Mouse (Mus musculus) heart, embryonic 14.5 days (tissue): ENCODE measurements around the gene Mtx1. TPM values are rescaled to one million over a fixed set of nuclear protein-coding genes. Genes with fewer than 3 reads are reported as not detected.
A peak's percentile ranks its signal among the peaks of the same experiment; 100 is the strongest.

Source experiments
- ATAC-seq: fragments of 200-750 bp; cut with Nextera tagmentation; 2 replicates; pipeline ENCODE4 v1.8.0; 2017; ENCODE audit warnings: low read depth, moderate TSS enrichment; ENCODE audit not compliant: insufficient number of reproducible peaks, insufficient read depth, low FRiP score
- H3K27ac ChIP-seq, 2 experiments: fragments of 200-500 bp in 1 of 2; fragments of 300-500 bp in 1 of 2; sonication (generic) in 1 of 2; replicated peaks in 1 of 2; 2 replicates each; pipeline ENCODE4 v1.5.1; 2012 to 2014; ENCODE audit warnings: low read depth in 2 of 2, low read length in 2 of 2, control low read depth in 1 of 2, mild to moderate bottlenecking in 1 of 2, mixed read lengths in 1 of 2; ENCODE audit not compliant: control insufficient read depth in 1 of 2, insufficient read depth in 1 of 2
- H3K27me3 ChIP-seq: fragments of 300-500 bp; sonication (generic); 2 replicates; pipeline ENCODE4 v1.6.1; 2014; ENCODE audit warnings: mild to moderate bottlenecking, low read length, control low read depth; ENCODE audit not compliant: control insufficient read depth, insufficient read depth
- H3K36me3 ChIP-seq: fragments of 300-500 bp; sonication (generic); 2 replicates; pipeline ENCODE4 v1.6.1; 2014; ENCODE audit warnings: mild to moderate bottlenecking, control low read depth, low read length, mixed read lengths; ENCODE audit not compliant: control insufficient read depth, insufficient read depth
- H3K4me1 ChIP-seq, 2 experiments: fragments of 200-500 bp in 1 of 2; fragments of 300-500 bp in 1 of 2; sonication (generic) in 1 of 2; 2 replicates each; pipeline ENCODE4 v1.6.1; 2012 to 2014; ENCODE audit warnings: low read length in 2 of 2, control low read depth in 1 of 2, mixed read lengths in 1 of 2; ENCODE audit not compliant: control insufficient read depth in 2 of 2, insufficient read depth in 2 of 2
- H3K4me2 ChIP-seq: fragments of 300-500 bp; sonication (generic); 2 replicates; pipeline ENCODE4 v1.6.1; 2014; ENCODE audit warnings: mild to moderate bottlenecking, low read length
- H3K4me3 ChIP-seq, 2 experiments: fragments of 200-500 bp in 1 of 2; fragments of 300-500 bp in 1 of 2; sonication (generic) in 1 of 2; 2 replicates each; pipeline ENCODE4 v1.5.1; 2012 to 2014; ENCODE audit warnings: low read length in 2 of 2, mild to moderate bottlenecking in 2 of 2, control low read depth in 1 of 2, low read depth in 1 of 2, moderate library complexity in 1 of 2; ENCODE audit not compliant: control insufficient read depth in 1 of 2, insufficient read depth in 1 of 2
- H3K9ac ChIP-seq: fragments of 300-500 bp; sonication (generic); 2 replicates; pipeline ENCODE4 v1.6.1; 2014; ENCODE audit warnings: mild to moderate bottlenecking, low read length
- H3K9me3 ChIP-seq: fragments of 300-500 bp; sonication (generic); 2 replicates; pipeline ENCODE4 v1.6.1; 2016; ENCODE audit warnings: low read length, control low read depth; ENCODE audit not compliant: control insufficient read depth
- WGBS: fragments of 180-500 bp; shearing (Covaris S2); extraction: QIAGEN DNeasy Blood & Tissue Kit; methylation state at CpG from one replicate; pipeline ENCODE4 v1.1.7; 2014; 5-methylcytosine and 5-hydroxymethylcytosine counted together
- polyA plus RNA-seq: library from polyadenylated mRNA; unstranded; fragments of >200 nt; fragmentation: Nextera tagmentation; extraction: Ambion mirVana; gene quantifications from 2 replicates; pipeline ENCODE4 v1.2.1, GENCODE M21; 2014

Mtx1 gene
- polyA plus RNA-seq, 1 experiment from 2014 or later: 102 TPM

- peak overlapping the region in 1 of 2 experiments; percentile 48; a peak in 3 of 4 replicates for H3K4me3 ChIP-seq
- ATAC-seq: no peak
- H3K27ac ChIP-seq: no peak overlapping the region; a peak in 1 of 4 replicates
These were observed 44.3 kb downstream of the Mtx1 start for GRCm38 (mm10) chr3:89182531-89183057.

GRCm38 (mm10) chr3:89181749-89182500 is 45.0 kb downstream of the Mtx1 start:
- no peak overlapping the region for H3K4me3 ChIP-seq
- no peak overlapping the region for H3K9ac ChIP-seq
- 93% methylated on average over 27 of the region's 27 CpGs for WGBS
- no peak overlapping the region for H3K4me2 ChIP-seq
- ATAC-seq: no peak
- H3K9me3 ChIP-seq: no peaks in the 10 kb centered on the region
- H3K4me1 ChIP-seq: peaks cover 11 to 17% of the 10 kb centered on the region in 2 experiments
- H3K27me3 ChIP-seq: no peaks in the 10 kb centered on the region
- no peak overlapping the region for H3K27ac ChIP-seq
- H3K36me3 ChIP-seq: peaks cover 42% of the 10 kb centered on the region

More at GRCm38 (mm10) chr3:89182531-89183057, 44.3 kb downstream of the Mtx1 start:
- H3K4me1 ChIP-seq: peaks cover 11 to 17% of the 10 kb centered on the region in 2 experiments
- peaks cover 42% of the 10 kb centered on the region for H3K36me3 ChIP-seq
- no peaks in the 10 kb centered on the region for H3K9me3 ChIP-seq
- WGBS: 43% methylated on average over 7 of the region's 7 CpGs
- H3K9ac ChIP-seq: peak overlapping the region; percentile 81
- peak overlapping the region; percentile 82 for H3K4me2 ChIP-seq
- H3K27me3 ChIP-seq: no peaks in the 10 kb centered on the region

- peaks cover 65% of the 10 kb centered on the region for H3K36me3 ChIP-seq
These were observed 47.8 kb downstream of the Mtx1 start for GRCm38 (mm10) chr3:89179056-89179455.

GRCm38 (mm10) chr3:89178107-89178385 is 48.8 kb downstream of the Mtx1 start:
- ATAC-seq: no peak
- peak overlapping the region; percentile 81 for H3K9ac ChIP-seq
- peak overlapping the region; percentile 71 to 81 for H3K27ac ChIP-seq
- H3K9me3 ChIP-seq: no peaks in the 10 kb centered on the region
- H3K36me3 ChIP-seq: peaks cover 75% of the 10 kb centered on the region
- H3K4me2 ChIP-seq: peak overlapping the region; percentile 86
- H3K4me1 ChIP-seq: peaks cover 4 to 11% of the 10 kb centered on the region in 2 experiments
- H3K27me3 ChIP-seq: no peaks in the 10 kb centered on the region
- WGBS: 5% methylated on average over 6 of the region's 6 CpGs
- H3K4me3 ChIP-seq: peak overlapping the region; percentile 64 to 95

More at GRCm38 (mm10) chr3:89179056-89179455, 47.8 kb downstream of the Mtx1 start:
- 89% methylated on average over 11 of the region's 11 CpGs for WGBS
- Histone ChIP-seq H3K27ac (no peak overlapping the region), H3K4me3 (no peak overlapping the region), H3K27me3 (no peaks in the 10 kb centered on the region), H3K9me3 (no peaks in the 10 kb centered on the region), H3K4me2 (no peak overlapping the region), H3K4me1 (peaks cover 11 to 17% of the 10 kb centered on the region in 2 experiments), H3K9ac (no peak overlapping the region)
- ATAC-seq: no peak

- peak within 1 kb of the TSS; percentile 81 for H3K9ac ChIP-seq
- no peaks in the 10 kb centered on the region for H3K27me3 ChIP-seq
- peak; percentile 92 for ATAC-seq
- peaks cover 78% of the 10 kb centered on the region for H3K36me3 ChIP-seq
- peak within 1 kb of the TSS; percentile 64 to 95 for H3K4me3 ChIP-seq
- no peaks in the 10 kb centered on the region for H3K9me3 ChIP-seq
- WGBS: under 1% methylated on average over 43 of the region's 43 CpGs
- peak within 1 kb of the TSS; percentile 71 to 81 for H3K27ac ChIP-seq
- H3K4me1 ChIP-seq: peaks cover 2 to 7% of the 10 kb centered on the region in 2 experiments; a peak in 2 of 4 replicates
- peak within 1 kb of the TSS; percentile 86 for H3K4me2 ChIP-seq
These were observed 49.4 kb downstream of the Mtx1 start, which contains the start of gene Scamp3 for GRCm38 (mm10) chr3:89177242-89178106. TSS of gene Scamp3 (plus strand) at chr3:89177473.

- H3K9me3 ChIP-seq: no peaks in the 10 kb centered on the region
- H3K4me2 ChIP-seq: no peak overlapping the region
- ATAC-seq: no peak
- no peak overlapping the region for H3K27ac ChIP-seq
- peaks cover 2 to 7% of the 10 kb centered on the region in 2 experiments; a peak in 2 of 4 replicates for H3K4me1 ChIP-seq
- no peaks in the 10 kb centered on the region for H3K27me3 ChIP-seq
- H3K36me3 ChIP-seq: peaks cover 78% of the 10 kb centered on the region
- WGBS: 79% methylated on average over 7 of the region's 7 CpGs
- H3K9ac ChIP-seq: no peak overlapping the region
- H3K4me3 ChIP-seq: no peak overlapping the region
These were observed 50.5 kb downstream of the Mtx1 start for GRCm38 (mm10) chr3:89176421-89176820.

- Histone ChIP-seq H3K9ac (no peak overlapping the region), H3K4me3 (no peak overlapping the region), H3K4me1 (peaks cover 2 to 7% of the 10 kb centered on the region in 2 experiments; a peak in 2 of 4 replicates), H3K27ac (no peak overlapping the region), H3K9me3 (no peaks in the 10 kb centered on the region), H3K27me3 (no peaks in the 10 kb centered on the region), H3K36me3 (peaks cover 78% of the 10 kb centered on the region), H3K4me2 (no peak overlapping the region)
- 88% methylated on average over 10 of the region's 10 CpGs for WGBS
- ATAC-seq: no peak
These were observed 51.3 kb downstream of the Mtx1 start for GRCm38 (mm10) chr3:89175544-89175943.
